Mouse (Mus musculus) embryonic facial prominence, embryonic 11.5 days (tissue): ENCODE measurements around the gene Usp13. TPM values are rescaled to one million over a fixed set of nuclear protein-coding genes. Genes with fewer than 3 reads are reported as not detected.

Source experiments
- ATAC-seq: fragments of 200-750 bp; cut with Nextera tagmentation; replicated peaks from 2 replicates; pipeline ENCODE4 v1.8.0; 2017; ENCODE audit warnings: low read depth; ENCODE audit not compliant: insufficient number of reproducible peaks, low FRiP score, low TSS enrichment
- DNase-seq: peaks from one replicate; pipeline ENCODE4 v3.0.0-alpha.2; 2015; ENCODE audit warnings: low spot score
- H3K27ac ChIP-seq: fragments of 300-500 bp; sonication (generic); replicated peaks from 2 replicates; pipeline ENCODE4 v1.5.1; 2014; ENCODE audit warnings: mild to moderate bottlenecking, low read depth, low read length, control low read depth
- H3K27me3 ChIP-seq: fragments of 300-500 bp; sonication (generic); 2 replicates; pipeline ENCODE4 v1.6.1; 2014; ENCODE audit warnings: mild to moderate bottlenecking, low read length, moderate library complexity, mixed read lengths; ENCODE audit not compliant: control insufficient read depth, insufficient read depth
- H3K36me3 ChIP-seq: fragments of 300-500 bp; sonication (generic); replicated peaks from 2 replicates; pipeline ENCODE4 v1.6.1; 2014; ENCODE audit warnings: low read depth, mild to moderate bottlenecking, low read length, moderate library complexity, mixed read lengths; ENCODE audit not compliant: control insufficient read depth, insufficient read depth
- H3K4me1 ChIP-seq: fragments of 300-500 bp; sonication (generic); 2 replicates; pipeline ENCODE4 v1.6.1; 2014; ENCODE audit warnings: low read length, mixed read lengths; ENCODE audit not compliant: control insufficient read depth, insufficient read depth
- H3K4me2 ChIP-seq: fragments of 300-500 bp; sonication (generic); 2 replicates; pipeline ENCODE4 v1.6.1; 2014; ENCODE audit warnings: low read depth, mild to moderate bottlenecking, control low read depth, low read length, moderate library complexity
- H3K4me3 ChIP-seq: fragments of 300-500 bp; sonication (generic); 2 replicates; pipeline ENCODE4 v1.5.1; 2014; ENCODE audit warnings: low read depth, low read length, control low read depth
- H3K9ac ChIP-seq: fragments of 300-500 bp; sonication (generic); replicated peaks from 2 replicates; pipeline ENCODE4 v1.6.1; 2014; ENCODE audit warnings: mild to moderate bottlenecking, control low read depth, low read length
- H3K9me3 ChIP-seq: fragments of 300-500 bp; sonication (generic); replicated peaks from 2 replicates; pipeline ENCODE4 v1.6.1; 2016; ENCODE audit warnings: mild to moderate bottlenecking, low read length, inconsistent platforms, mixed read lengths; ENCODE audit not compliant: control insufficient read depth
- WGBS: fragments of 180-500 bp; shearing (Covaris S2); extraction: QIAGEN DNeasy Blood & Tissue Kit; methylation state at CpG from one replicate; pipeline ENCODE4 v1.1.7; 2014; 5-methylcytosine and 5-hydroxymethylcytosine counted together
- polyA plus RNA-seq: library from polyadenylated mRNA; unstranded; fragments of >200 nt; fragmentation: Nextera tagmentation; extraction: Ambion mirVana; gene quantifications from 2 replicates; pipeline ENCODE4 v1.2.1, GENCODE M21; 2014

Gene Usp13
- polyA plus RNA-seq: 4.6 TPM in 2 replicates

DNA sequence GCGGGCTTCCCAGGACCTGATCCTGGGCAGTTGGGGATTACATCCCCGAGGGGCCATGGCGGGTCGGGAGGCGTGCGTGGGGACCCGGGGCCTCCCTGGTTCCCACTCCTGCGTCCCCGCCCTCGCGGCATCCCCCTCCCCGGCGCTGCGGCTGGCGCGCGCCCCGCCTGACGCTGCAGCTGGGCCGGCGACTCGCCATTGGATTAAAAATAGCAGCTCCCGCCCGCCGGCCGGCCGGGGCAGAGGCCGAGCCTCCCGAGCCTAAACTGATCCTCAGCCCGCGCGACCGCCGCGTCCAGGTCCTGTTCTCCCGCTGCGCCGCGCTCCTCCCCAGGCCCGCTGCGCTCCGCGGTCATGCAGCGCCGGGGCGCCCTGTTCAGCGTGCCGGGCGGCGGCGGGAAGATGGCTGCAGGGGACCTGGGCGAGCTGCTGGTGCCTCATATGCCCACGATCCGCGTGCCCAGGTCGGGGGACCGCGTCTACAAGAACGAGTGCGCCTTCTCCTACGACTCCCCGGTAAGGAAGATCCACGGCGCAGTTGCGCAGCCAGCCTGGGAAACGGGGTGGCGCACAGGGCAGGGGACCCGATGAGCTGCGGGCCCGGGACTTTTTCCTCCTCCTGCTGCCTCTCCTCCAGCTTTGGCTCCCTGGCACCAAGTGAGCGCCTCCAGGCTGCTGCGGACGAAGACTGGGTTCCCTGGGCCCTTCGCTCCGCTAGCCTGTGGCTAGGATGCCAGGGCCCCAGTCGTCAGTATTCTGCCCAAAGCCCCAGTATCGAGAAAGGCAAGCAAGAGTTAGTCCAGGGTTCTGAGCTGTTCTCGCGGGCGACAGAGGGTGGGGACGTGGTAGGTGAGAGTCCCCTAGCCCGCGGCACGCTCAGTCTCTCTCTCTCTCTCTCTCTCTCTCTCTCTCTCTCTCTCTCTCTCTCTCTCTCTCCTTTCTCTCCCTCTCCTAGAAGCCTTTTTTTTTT lies at the start of gene Usp13:
Usp13 (plus strand) TSS at position 190 of the 970 bp plus-strand sequence.
- peak within 1 kb of the TSS; percentile 87 for H3K9ac ChIP-seq
- H3K27ac ChIP-seq: peak within 1 kb of the TSS; percentile 64
- peak; percentile 93 for ATAC-seq
- peaks cover 4% of the 10 kb centered on the region; the same call in 1 of the 2 replicates for H3K4me1 ChIP-seq
- H3K27me3 ChIP-seq: no peaks in the 10 kb centered on the region
- under 1% methylated on average over 78 of the region's 84 CpGs for WGBS
- no peaks in the 10 kb centered on the region for H3K36me3 ChIP-seq
- H3K4me3 ChIP-seq: peak within 1 kb of the TSS; percentile 78
- no peaks in the 10 kb centered on the region for H3K9me3 ChIP-seq
- H3K4me2 ChIP-seq: peak within 1 kb of the TSS; percentile 62
- peak; percentile 82 for DNase-seq

DNA sequence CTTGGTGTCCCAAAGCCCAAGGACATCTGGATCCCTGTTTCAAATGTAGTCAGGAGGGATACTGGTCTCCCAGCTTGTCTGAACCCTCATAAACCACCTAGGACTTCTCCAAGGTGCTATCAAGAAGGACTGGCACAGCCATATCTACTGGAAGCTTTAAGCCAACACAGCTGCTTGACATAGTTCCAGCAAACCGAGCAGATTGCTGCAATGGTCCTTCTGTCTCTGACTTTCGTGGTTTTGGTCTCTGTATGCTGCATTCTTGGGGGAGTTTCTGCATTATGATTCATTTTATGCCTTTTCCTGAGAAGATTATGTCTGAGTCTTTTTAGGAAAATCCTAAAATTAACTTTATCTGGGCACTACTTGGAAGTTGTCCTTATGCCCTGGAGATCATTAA lies 46.6 kb upstream of the Usp13 start:
- 85% methylated on average over 2 of the region's 2 CpGs for WGBS
- Histone ChIP-seq H3K27me3 (no peaks in the 10 kb centered on the region), H3K27ac (no peak overlapping the region), H3K9ac (no peak overlapping the region), H3K4me2 (no peak overlapping the region), H3K36me3 (no peaks in the 10 kb centered on the region), H3K4me1 (no peaks in the 10 kb centered on the region), H3K4me3 (no peak overlapping the region), H3K9me3 (no peaks in the 10 kb centered on the region)
- DNase-seq: no peak
- no peak for ATAC-seq

DNA sequence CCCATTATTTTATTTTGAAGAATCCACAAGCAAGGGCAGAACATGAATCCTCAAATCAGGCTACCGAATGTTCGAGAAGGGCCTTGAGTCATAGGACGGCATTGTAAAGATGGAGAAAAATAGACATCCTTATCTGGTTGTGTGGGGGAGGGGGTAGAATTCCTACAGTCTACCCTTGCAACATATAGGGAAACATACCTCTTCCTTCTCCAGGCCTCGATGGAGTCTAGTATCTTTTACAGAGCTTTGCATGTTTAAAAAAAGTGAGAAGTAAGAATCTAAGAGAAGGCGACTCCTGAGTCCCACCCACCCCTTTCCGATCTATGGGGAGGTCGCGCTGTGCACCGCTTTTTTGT lies 367 bp upstream of the Usp13 start:
- peak; percentile 30 for DNase-seq
- Histone ChIP-seq H3K27me3 (no peaks in the 10 kb centered on the region), H3K36me3 (no peaks in the 10 kb centered on the region), H3K4me3 (peak overlapping the region; percentile 78), H3K27ac (peak overlapping the region; percentile 64), H3K9me3 (no peaks in the 10 kb centered on the region), H3K9ac (peak overlapping the region; percentile 87), H3K4me1 (peaks cover 4% of the 10 kb centered on the region; the same call in 1 of the 2 replicates), H3K4me2 (peak overlapping the region; percentile 62)
- peak; percentile 21 for ATAC-seq
- WGBS: 10% methylated on average over 9 of the region's 9 CpGs

DNA sequence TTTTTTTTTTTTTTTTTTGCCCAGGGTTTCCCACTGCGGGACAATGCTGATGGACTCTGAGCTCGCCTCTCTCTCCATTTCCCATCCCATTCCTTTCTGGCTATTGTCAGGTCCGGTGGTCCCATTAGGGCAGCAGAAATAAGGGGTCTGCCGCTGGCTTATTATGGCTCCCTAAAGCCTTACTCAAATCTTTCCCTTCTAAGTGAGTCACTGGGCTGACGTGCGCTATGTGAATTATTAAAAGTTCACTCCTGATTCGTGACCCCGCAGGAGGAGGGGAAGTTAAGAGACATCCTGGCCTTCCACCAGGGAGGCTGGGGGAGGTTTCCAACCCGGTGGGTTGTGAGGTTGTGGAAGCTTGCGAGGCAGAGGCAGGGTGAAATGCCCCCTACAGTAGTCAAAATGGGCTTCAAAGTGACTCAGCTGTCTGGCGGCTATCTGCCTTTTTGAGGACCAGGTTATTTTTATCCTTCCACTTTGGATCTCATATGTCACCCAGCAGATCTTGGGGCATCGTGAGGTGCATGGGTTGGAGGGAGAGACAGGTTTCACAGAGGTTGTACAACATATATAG lies 1.1 kb downstream of the Usp13 start:
- ATAC-seq (no peak), DNase-seq (peak; percentile 23)
- H3K9me3 ChIP-seq: no peaks in the 10 kb centered on the region
- H3K4me3 ChIP-seq: peak overlapping the region; percentile 78
- H3K36me3 ChIP-seq: no peaks in the 10 kb centered on the region
- H3K27ac ChIP-seq: no peak overlapping the region
- peak overlapping the region; percentile 62 for H3K4me2 ChIP-seq
- peak overlapping the region; percentile 87 for H3K9ac ChIP-seq
- peaks cover 4% of the 10 kb centered on the region; the same call in 1 of the 2 replicates for H3K4me1 ChIP-seq
- WGBS: 6% methylated on average over 12 of the region's 12 CpGs
- H3K27me3 ChIP-seq: no peaks in the 10 kb centered on the region

DNA sequence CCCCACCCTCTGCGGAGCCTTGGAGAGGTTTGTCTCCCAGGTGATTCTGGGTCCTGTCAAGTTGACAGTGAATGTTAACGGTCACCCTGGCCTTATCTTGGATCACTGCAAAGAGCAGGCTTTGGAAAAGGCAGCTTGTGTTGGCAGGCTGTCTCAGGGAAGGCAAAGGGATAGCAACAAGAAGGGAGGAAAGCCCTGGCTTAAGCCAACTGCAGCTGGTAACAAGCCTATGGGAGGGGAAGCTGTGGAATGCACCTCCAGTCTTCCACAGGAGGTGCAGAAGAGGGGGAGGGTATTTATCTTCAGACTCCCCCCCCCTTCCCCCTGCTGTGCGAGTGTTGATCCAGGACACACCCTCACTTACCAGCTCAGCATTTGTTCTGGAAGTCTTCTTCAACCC lies 5.3 kb downstream of the Usp13 start:
- ATAC-seq (no peak), DNase-seq (no peak)
- Histone ChIP-seq H3K27ac (no peak overlapping the region), H3K9ac (no peak overlapping the region), H3K4me2 (no peak overlapping the region), H3K9me3 (no peaks in the 10 kb centered on the region), H3K27me3 (no peaks in the 10 kb centered on the region), H3K4me3 (no peak overlapping the region), H3K36me3 (no peaks in the 10 kb centered on the region), H3K4me1 (peaks cover 4% of the 10 kb centered on the region; the same call in 1 of the 2 replicates)
- 48% methylated on average over 3 of the region's 3 CpGs for WGBS

DNA sequence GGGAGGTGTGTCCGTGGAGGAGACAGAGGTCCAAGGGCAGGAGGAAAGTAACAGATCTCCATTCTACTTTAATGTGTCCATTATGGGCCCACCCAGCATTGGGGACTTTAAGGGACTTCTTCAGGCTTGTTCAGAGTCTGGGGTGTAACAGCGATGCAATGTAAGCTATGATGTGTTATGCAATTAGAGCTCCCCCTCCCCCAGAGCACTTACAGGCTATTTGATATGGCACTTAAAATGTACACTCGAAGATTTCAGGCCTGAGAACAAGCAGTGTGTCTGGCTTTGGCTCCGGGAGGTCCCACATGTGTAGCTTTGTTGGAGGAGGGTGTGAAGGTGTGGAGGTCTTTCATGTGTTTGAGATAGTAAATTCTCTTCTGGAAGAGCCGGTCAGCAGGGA lies 7.6 kb downstream of the Usp13 start:
- Histone ChIP-seq H3K27ac (no peak overlapping the region), H3K4me2 (no peak overlapping the region), H3K4me3 (no peak overlapping the region), H3K27me3 (no peaks in the 10 kb centered on the region), H3K36me3 (no peaks in the 10 kb centered on the region), H3K9ac (no peak overlapping the region), H3K9me3 (no peaks in the 10 kb centered on the region), H3K4me1 (no peaks in the 10 kb centered on the region)
- DNase-seq (no peak), ATAC-seq (no peak)
- WGBS: 75% methylated on average over 5 of the region's 5 CpGs

DNA sequence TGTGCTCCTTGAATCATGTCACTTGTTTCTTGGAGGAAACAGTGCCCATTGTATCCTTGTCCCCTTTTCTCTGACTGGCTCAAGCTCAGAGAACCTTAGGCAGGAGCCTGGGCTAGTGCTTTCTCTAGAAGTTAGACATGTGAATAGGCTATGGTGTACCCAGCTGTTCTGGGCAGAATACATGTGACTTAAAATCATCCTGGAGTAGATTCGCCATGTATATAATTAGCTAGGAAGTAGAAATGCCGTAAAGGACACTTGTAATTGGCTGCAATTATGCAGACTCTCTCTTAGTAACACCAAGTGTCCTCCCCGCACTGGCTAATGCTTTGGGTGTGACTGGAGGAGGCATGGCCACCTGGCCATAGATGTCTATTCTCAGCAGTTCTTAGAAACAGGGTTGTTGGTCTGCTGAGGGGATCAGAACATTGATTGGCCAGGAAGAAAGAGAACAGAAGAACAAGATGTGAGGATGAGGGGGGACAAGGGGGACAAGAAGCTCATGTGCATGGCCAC lies 8.7 kb downstream of the Usp13 start:
- 78% methylated on average over 3 of the region's 3 CpGs for WGBS
- Histone ChIP-seq H3K4me3 (no peak overlapping the region), H3K27ac (no peak overlapping the region), H3K9me3 (no peaks in the 10 kb centered on the region), H3K4me2 (no peak overlapping the region), H3K9ac (no peak overlapping the region), H3K36me3 (no peaks in the 10 kb centered on the region), H3K4me1 (no peaks in the 10 kb centered on the region), H3K27me3 (no peaks in the 10 kb centered on the region)
- DNase-seq (no peak), ATAC-seq (no peak)

DNA sequence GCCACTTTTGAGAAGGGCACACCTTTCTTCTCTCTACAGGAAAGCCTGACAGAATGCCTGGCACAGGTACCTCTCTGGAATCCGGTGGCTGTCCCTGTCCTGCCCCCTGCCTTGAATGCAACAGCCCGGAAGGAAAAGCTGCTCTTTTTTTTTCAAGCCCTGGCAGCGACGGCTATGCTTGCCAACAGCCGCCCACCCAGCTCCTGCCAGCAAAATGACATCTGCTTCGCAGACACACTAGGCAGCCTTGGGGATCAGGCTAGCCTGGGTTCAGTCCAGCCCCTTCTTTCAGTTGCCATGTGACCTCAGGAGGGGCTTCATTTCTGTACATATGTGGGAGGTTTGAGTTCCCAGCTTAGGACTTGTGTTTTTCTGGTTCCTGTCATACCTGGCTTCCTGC lies 9.4 kb downstream of the Usp13 start:
- H3K4me3 ChIP-seq: no peak overlapping the region
- no peaks in the 10 kb centered on the region for H3K36me3 ChIP-seq
- H3K9ac ChIP-seq: no peak overlapping the region
- 85% methylated on average over 6 of the region's 6 CpGs for WGBS
- H3K4me2 ChIP-seq: no peak overlapping the region
- no peaks in the 10 kb centered on the region for H3K27me3 ChIP-seq
- no peak for DNase-seq
- H3K9me3 ChIP-seq: no peaks in the 10 kb centered on the region
- no peak for ATAC-seq
- no peaks in the 10 kb centered on the region for H3K4me1 ChIP-seq
- no peak overlapping the region for H3K27ac ChIP-seq
